Mouse (Mus musculus): ENCODE measurements at regions not wholly inside any gene's neighbourhood (a gene's known extent, or its start where the extent isn't known, plus 50 kb on each side); places are given as distances from the start of the nearest gene placed in this dataset.

DNA sequence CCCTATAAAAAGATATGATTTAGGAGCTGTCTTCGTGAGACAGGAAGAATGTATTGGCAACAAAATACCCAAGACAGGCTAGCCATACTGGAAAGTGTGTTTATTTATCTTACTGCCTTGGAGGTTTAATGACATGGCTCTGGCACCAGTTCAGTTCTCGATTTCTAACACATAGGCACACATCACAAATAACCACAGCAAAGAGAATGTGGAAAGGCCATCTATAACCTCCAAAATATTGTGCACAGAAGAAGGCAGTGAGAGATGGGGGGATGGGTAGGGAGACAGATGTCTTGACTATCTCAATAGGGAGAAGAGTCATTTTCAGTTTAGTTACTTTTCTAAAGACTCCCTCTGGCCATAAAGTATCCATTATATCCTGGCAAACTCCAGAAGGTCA is 90.5 kb downstream of the Minar1 start:
- no peak for DNase-seq (ENCODE audit: low spot score in 2 of 2)

DNA sequence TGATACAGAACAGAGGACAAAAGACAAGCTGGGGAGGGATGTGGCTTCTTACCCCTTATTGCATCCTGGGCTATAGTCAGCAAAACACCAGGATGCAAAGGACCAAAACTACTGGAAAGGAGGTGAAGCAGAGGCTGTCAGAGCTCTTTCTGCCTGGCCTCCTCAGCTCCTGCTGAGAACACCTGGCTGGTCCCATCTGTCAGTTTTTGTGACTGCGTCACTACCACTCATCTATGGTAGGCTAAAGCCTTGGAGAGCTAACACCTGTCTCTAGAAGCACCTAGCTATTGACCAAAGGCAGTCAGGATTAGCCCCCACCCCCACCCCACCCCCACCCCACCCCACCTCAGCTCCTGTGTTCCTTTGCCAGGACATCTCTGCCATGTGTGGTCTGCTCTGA is 98.8 kb downstream of the Minar1 start:
- DNase-seq (ENCODE audit: low spot score in 2 of 2) = no peak

DNA sequence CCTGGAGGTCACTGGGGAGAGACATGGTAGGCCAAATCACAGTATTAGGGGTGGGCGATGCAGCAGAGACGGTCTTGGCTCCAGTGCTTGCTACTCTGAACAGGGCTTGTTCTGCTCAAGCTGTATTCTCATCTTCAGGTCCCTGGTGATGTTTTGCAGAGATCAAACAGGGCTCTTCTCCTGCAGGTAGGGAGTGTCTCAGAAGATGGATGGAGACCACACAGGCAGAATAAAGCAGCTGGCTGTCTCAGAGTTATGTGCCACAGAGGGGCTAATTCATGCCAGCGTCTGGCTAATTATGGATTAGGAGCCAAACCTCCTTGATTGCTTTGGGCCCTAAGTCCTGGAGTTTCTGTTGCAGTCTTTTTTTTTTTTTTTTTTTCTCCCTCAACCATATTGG is 99.2 kb downstream of the Minar1 start:
- no peak for DNase-seq (ENCODE audit: low spot score in 2 of 2)

DNA sequence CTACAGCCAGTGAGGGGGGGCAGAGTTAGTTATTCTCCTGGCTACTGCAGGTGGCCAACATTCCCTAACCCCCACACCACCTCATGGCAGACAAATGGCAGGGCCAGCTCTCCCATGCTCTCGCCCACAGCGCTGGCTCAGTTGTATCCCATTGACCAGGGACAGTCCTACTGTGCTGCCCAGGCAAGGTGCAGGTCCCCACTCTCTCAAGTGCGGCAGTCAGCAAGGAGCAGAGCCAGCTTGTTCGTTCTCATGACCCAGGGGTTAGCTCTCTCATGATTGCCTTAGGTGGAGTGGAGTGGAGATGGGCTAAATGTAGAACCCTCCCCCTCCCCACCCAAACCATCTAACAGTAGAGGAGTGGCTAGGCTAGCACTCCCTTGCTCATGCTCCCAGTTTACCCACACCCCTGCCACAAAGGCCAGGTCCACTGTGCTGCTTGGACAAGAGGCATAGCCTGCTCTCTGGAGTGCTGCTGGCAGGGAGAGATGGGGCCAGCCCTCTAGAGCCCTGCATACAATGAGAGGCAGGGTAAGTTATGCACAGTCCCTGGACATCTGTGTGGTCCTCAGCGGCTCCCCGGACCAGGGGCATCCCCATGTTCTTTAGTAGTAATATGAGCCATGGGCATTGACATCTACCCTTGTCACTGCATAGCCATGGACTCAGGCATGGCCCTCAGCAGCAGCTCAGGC is 114.4 kb downstream of the Minar1 start:
- no peak for DNase-seq (ENCODE audit: low spot score in 2 of 2)

DNA sequence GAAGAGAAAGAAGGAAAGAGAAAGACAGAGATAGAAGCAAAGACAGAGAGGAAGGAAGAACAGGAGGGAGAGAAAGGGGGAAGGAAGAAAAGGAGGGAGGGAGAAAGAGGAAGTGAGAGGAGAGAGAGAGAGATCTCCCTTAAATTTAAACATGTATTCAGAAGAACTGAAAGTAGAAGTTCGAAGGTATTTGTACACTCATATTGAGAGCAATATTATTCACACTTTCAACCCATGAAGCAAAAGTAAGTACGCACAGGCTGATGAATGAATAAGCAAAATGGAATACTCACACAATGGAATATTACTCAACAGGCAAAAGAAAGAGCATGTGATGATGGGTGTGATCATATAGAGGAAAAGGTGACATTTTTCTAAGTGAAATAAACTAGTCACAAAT is 120.8 kb downstream of the Minar1 start:
- no peak for DNase-seq (ENCODE audit: low spot score in 2 of 2)

DNA sequence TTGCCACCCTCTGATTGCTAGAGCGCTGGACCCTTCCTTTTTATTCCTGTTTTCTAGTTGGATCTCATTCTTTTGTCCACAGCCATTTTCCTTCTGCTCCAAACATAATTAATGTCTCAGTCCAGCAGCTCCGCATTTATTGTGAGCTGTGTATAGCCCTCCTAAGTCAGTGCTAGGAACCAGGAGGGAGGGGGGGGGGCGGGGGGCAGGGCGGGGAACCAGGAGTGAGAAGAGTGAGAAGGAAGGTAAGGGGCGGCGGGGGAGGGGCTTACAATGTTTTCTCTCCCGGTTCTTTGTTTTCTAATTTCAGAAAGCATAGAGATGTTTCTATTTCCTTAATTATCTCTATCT is 125.6 kb downstream of the Minar1 start:
- no peak for DNase-seq (ENCODE audit: low spot score in 2 of 2)

DNA sequence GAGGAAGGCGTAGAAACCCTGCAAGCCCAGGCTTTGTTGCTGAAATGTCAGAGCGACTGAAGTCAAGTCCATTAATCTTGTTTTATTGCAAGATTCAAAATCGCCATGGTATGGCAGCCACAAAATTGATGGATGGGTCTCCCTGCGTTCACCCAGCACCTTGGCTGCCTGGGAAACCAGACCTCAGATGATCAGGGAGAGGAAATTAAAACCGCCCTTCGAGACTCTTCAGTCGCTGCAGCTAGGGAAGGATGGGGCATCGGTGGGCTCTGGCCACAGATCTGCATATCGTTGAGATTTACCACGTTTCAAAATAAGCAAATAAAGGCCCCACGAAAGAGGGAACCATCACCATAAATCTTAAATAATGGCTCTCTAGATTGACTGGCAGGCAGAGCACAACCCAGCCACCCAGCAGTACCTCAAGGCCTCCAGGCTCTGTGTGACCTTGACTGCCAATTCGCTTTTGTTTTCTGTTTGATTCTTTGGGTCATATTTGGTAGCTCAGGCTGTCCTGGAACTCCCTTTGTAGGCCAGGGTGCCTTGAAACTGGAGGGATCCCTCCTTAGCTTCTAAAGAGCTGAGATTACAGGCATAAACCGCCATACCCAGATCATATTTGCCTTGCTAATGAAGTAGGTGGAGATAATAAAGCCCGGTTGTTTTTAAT is 126.1 kb downstream of the Minar1 start:
- DNase-seq (ENCODE audit: low spot score in 2 of 2) = no peak

DNA sequence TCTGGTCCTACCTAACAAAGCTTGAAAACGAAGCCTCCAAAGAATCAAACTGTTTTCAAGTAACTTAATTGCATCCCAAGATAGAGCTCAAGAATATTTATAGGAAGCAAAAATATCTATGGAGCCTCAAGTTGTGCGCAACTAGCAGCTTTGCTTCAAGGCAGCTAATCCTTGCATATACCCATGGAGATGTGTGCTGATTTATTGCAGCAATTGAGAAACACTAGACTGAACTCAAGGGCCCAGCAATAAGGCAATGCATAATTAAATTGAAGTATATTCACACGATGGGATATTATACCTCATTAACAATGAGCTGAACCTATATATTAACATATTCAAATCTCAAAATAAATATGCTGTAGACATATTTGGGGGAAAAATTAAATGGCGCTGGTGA is 135.3 kb downstream of the Minar1 start:
- DNase-seq (ENCODE audit: low spot score in 2 of 2) = no peak

DNA sequence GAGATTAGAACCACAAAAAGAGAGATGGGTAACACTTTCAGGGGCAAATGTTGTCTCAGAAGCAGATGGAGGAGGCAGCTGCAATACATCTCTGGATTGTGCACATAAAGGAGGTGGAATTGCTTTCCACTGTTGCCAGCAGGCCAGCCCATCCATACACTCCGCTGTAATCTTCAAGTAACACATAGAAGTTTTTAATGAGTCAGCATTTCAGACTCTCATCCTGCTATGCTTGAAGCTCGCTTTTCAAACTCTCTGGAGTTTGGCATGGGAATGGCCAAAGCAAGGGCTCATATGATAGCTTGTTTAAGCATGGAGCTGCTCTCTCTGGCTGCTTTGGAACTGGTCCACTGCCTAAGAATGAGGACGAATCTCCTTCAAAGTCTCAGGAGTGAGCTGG is 143.5 kb downstream of the Minar1 start:
- no peak for DNase-seq (ENCODE audit: low spot score in 2 of 2)

DNA sequence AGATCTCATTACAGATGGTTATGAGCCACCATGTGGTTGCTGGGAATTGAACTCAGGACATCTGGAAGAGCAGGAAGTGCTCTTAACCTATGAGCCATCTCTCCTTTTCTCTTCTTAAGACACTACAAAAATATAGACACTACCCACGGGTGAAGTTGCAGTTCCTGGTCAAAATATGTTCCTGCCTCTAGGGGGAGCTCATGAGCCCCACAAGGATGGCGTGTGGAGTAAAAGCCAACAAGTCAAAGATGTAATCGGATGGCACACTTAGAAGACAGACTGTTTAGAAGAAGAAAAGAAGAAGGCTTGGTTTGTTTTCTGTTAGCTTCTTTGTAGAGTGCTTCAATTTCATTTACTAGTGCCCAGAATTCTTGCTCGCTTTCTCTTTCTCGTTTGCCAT is 161.7 kb downstream of the Minar1 start:
- peak in 1 of 2 experiments; percentile 54 for DNase-seq (ENCODE audit: low spot score in 2 of 2)

DNA sequence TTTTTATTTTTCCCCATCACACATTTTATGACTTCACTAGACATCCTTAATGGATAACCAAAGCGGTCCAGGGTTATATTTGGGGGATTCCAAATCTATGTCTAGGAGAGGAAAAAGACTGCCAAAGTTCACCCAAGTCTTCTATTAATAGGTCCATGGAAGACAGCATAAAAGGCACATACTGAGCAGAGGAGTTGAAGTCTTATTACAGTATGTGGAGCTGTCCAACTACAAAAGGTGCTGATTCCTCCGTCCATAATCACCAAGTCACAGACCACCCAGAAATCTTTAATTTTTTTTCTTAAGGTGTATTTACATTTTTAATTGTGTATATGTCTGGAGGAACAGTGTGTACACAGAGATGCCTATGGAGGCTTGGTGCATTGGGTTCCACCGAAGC is 166.3 kb downstream of the Minar1 start:
- no peak for DNase-seq (ENCODE audit: low spot score in 2 of 2)

DNA sequence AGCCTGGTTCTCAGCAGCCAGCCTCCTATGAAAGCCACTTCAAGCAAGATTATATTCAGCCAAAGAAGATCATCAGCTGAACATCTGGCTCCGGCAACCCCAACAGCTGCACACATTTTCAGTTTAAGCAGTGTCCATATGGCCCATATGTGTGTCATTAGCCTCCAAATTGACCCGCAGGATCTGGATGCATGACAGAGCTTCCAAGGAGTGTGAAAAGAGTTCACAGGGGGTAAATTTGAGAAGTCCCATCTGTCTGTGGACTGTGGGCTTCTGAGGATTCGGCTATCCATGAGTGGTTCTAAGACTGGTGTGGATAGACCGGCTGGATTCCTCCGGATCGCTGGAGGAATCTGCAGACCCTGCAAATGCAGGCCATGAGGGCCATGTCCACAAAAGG is 173.3 kb downstream of the Minar1 start:
- no peak for DNase-seq (ENCODE audit: low spot score in 2 of 2)
